Mouse (Mus musculus): Measurements from ENCODE around the gene Gc. TPM values are rescaled to one million over a fixed set of nuclear protein-coding genes. Genes with fewer than 3 reads are reported as not detected.

Gene Gc
- not detected in 2 replicates for polyA plus RNA-seq (2014; fragmentation: Nextera tagmentation; extraction: Ambion mirVana)

- Histone ChIP-seq H3K4me2 (ENCODE audit: low read length) (no peak within 1 kb of the TSS), H3K36me3 (ENCODE audit: control insufficient read depth, insufficient read depth, low read length) (no peaks in the 10 kb centered on the region), H3K4me3 (ENCODE audit: control insufficient read depth in 1 of 2, insufficient read depth in 1 of 2, low read depth in 1 of 2, low read length in 2 of 2) (no peak within 1 kb of the TSS), H3K9me3 (ENCODE audit: control insufficient read depth, low read length) (no peaks in the 10 kb centered on the region), H3K4me1 (ENCODE audit: control insufficient read depth in 2 of 2, insufficient read depth in 2 of 2, low read length in 2 of 2) (no peaks in the 10 kb centered on the region), H3K27ac (replicated peaks in 1 of 2; ENCODE audit: control insufficient read depth in 1 of 2, insufficient read depth in 1 of 2, low read depth in 2 of 2, low read length in 2 of 2) (no peak within 1 kb of the TSS), H3K9ac (ENCODE audit: low read length) (no peak within 1 kb of the TSS), H3K27me3 (ENCODE audit: control insufficient read depth, insufficient read depth, low read length) (no peaks in the 10 kb centered on the region)
- no peak for ATAC-seq (ENCODE audit: insufficient number of reproducible peaks, insufficient read depth, low FRiP score, low read depth)
- WGBS, result 71% methylated on average over 5 of the region's 5 CpGs
Measured at GRCm38 (mm10) chr5:89457554-89458062, at the start of gene Gc. Gene Gc (minus strand): TSS chr5:89457898.

GRCm38 (mm10) chr5:89500182-89500581 lies 42.5 kb upstream of the Gc start:
- 49% methylated on average over 6 of the region's 6 CpGs for WGBS

GRCm38 (mm10) chr5:89492560-89492959 lies 34.9 kb upstream of the Gc start:
- Histone ChIP-seq H3K9ac (ENCODE audit: low read length) (no peak overlapping the region), H3K9me3 (ENCODE audit: control insufficient read depth, low read length) (no peaks in the 10 kb centered on the region), H3K4me1 (ENCODE audit: control insufficient read depth in 2 of 2, insufficient read depth in 2 of 2, low read length in 2 of 2) (no peaks in the 10 kb centered on the region), H3K27me3 (ENCODE audit: control insufficient read depth, insufficient read depth, low read length) (no peaks in the 10 kb centered on the region), H3K36me3 (ENCODE audit: control insufficient read depth, insufficient read depth, low read length) (no peaks in the 10 kb centered on the region), H3K27ac (replicated peaks in 1 of 2; ENCODE audit: control insufficient read depth in 1 of 2, insufficient read depth in 1 of 2, low read depth in 2 of 2, low read length in 2 of 2) (no peak overlapping the region), H3K4me3 (ENCODE audit: control insufficient read depth in 1 of 2, insufficient read depth in 1 of 2, low read depth in 1 of 2, low read length in 2 of 2) (no peak overlapping the region), H3K4me2 (ENCODE audit: low read length) (no peak overlapping the region)
- ATAC-seq (ENCODE audit: insufficient number of reproducible peaks, insufficient read depth, low FRiP score, low read depth), result no peak
- 91% methylated on average over 1 of the region's 1 CpGs for WGBS

More at GRCm38 (mm10) chr5:89500182-89500581, 42.5 kb upstream of the Gc start:
- Histone ChIP-seq H3K9me3 (ENCODE audit: control insufficient read depth, low read length) (no peaks in the 10 kb centered on the region), H3K36me3 (ENCODE audit: control insufficient read depth, insufficient read depth, low read length) (no peaks in the 10 kb centered on the region), H3K4me2 (ENCODE audit: low read length) (no peak overlapping the region), H3K4me1 (ENCODE audit: control insufficient read depth in 2 of 2, insufficient read depth in 2 of 2, low read length in 2 of 2) (no peaks in the 10 kb centered on the region), H3K9ac (ENCODE audit: low read length) (no peak overlapping the region), H3K4me3 (ENCODE audit: control insufficient read depth in 1 of 2, insufficient read depth in 1 of 2, low read depth in 1 of 2, low read length in 2 of 2) (no peak overlapping the region), H3K27me3 (ENCODE audit: control insufficient read depth, insufficient read depth, low read length) (no peaks in the 10 kb centered on the region), H3K27ac (replicated peaks in 1 of 2; ENCODE audit: control insufficient read depth in 1 of 2, insufficient read depth in 1 of 2, low read depth in 2 of 2, low read length in 2 of 2) (no peak overlapping the region)
- no peak for ATAC-seq (ENCODE audit: insufficient number of reproducible peaks, insufficient read depth, low FRiP score, low read depth)

- no peaks in the 10 kb centered on the region for H3K27me3 ChIP-seq (ENCODE audit: control insufficient read depth, insufficient read depth, low read length)
- H3K36me3 ChIP-seq (ENCODE audit: control insufficient read depth, insufficient read depth, low read length), result no peaks in the 10 kb centered on the region
- WGBS, result 76% methylated on average over 4 of the region's 4 CpGs
- H3K4me3 ChIP-seq (ENCODE audit: control insufficient read depth in 1 of 2, insufficient read depth in 1 of 2, low read depth in 1 of 2, low read length in 2 of 2), result no peak overlapping the region
- H3K9ac ChIP-seq (ENCODE audit: low read length), result no peak overlapping the region
- no peak for ATAC-seq (ENCODE audit: insufficient number of reproducible peaks, insufficient read depth, low FRiP score, low read depth)
- no peaks in the 10 kb centered on the region for H3K9me3 ChIP-seq (ENCODE audit: control insufficient read depth, low read length)
- no peak overlapping the region for H3K27ac ChIP-seq (replicated peaks in 1 of 2; ENCODE audit: control insufficient read depth in 1 of 2, insufficient read depth in 1 of 2, low read depth in 2 of 2, low read length in 2 of 2)
- no peak overlapping the region for H3K4me2 ChIP-seq (ENCODE audit: low read length)
- no peaks in the 10 kb centered on the region for H3K4me1 ChIP-seq (ENCODE audit: control insufficient read depth in 2 of 2, insufficient read depth in 2 of 2, low read length in 2 of 2)
Measured at GRCm38 (mm10) chr5:89470483-89470882, 12.8 kb upstream of the Gc start.

GRCm38 (mm10) chr5:89467886-89468285 lies 10.2 kb upstream of the Gc start:
- H3K4me2 ChIP-seq (ENCODE audit: low read length), result no peak overlapping the region
- H3K4me3 ChIP-seq (ENCODE audit: control insufficient read depth in 1 of 2, insufficient read depth in 1 of 2, low read depth in 1 of 2, low read length in 2 of 2), result no peak overlapping the region
- no peak for ATAC-seq (ENCODE audit: insufficient number of reproducible peaks, insufficient read depth, low FRiP score, low read depth)
- H3K9me3 ChIP-seq (ENCODE audit: control insufficient read depth, low read length), result no peaks in the 10 kb centered on the region
- 0 out of 4 replicates have a peak, but pooled peaks cover 0 to 3% of the 10 kb centered on the region in 2 experiments for H3K4me1 ChIP-seq (ENCODE audit: control insufficient read depth in 2 of 2, insufficient read depth in 2 of 2, low read length in 2 of 2)
- H3K27ac ChIP-seq (replicated peaks in 1 of 2; ENCODE audit: control insufficient read depth in 1 of 2, insufficient read depth in 1 of 2, low read depth in 2 of 2, low read length in 2 of 2), result no peak overlapping the region
- H3K9ac ChIP-seq (ENCODE audit: low read length), result no peak overlapping the region
- 75% methylated on average over 2 of the region's 2 CpGs for WGBS
- H3K36me3 ChIP-seq (ENCODE audit: control insufficient read depth, insufficient read depth, low read length), result no peaks in the 10 kb centered on the region
- no peaks in the 10 kb centered on the region for H3K27me3 ChIP-seq (ENCODE audit: control insufficient read depth, insufficient read depth, low read length)

- H3K27me3 ChIP-seq (ENCODE audit: control insufficient read depth, insufficient read depth, low read length), result no peaks in the 10 kb centered on the region
- H3K4me3 ChIP-seq (ENCODE audit: control insufficient read depth in 1 of 2, insufficient read depth in 1 of 2, low read depth in 1 of 2, low read length in 2 of 2), result no peak overlapping the region
- H3K36me3 ChIP-seq (ENCODE audit: control insufficient read depth, insufficient read depth, low read length), result no peaks in the 10 kb centered on the region
- 79% methylated on average over 1 of the region's 1 CpGs for WGBS
- H3K4me1 ChIP-seq (ENCODE audit: control insufficient read depth in 2 of 2, insufficient read depth in 2 of 2, low read length in 2 of 2), result 0 out of 4 replicates have a peak, but pooled peaks cover 0 to 3% of the 10 kb centered on the region in 2 experiments
- ATAC-seq (ENCODE audit: insufficient number of reproducible peaks, insufficient read depth, low FRiP score, low read depth), result no peak
- no peak overlapping the region for H3K9ac ChIP-seq (ENCODE audit: low read length)
- H3K27ac ChIP-seq (replicated peaks in 1 of 2; ENCODE audit: control insufficient read depth in 1 of 2, insufficient read depth in 1 of 2, low read depth in 2 of 2, low read length in 2 of 2), result no peak overlapping the region
- no peak overlapping the region for H3K4me2 ChIP-seq (ENCODE audit: low read length)
- H3K9me3 ChIP-seq (ENCODE audit: control insufficient read depth, low read length), result no peaks in the 10 kb centered on the region
Measured at GRCm38 (mm10) chr5:89467045-89467444, 9.3 kb upstream of the Gc start.

GRCm38 (mm10) chr5:89466275-89466674 lies 8.6 kb upstream of the Gc start:
- Histone ChIP-seq H3K9ac (ENCODE audit: low read length) (no peak overlapping the region), H3K27ac (replicated peaks in 1 of 2; ENCODE audit: control insufficient read depth in 1 of 2, insufficient read depth in 1 of 2, low read depth in 2 of 2, low read length in 2 of 2) (no peak overlapping the region), H3K4me2 (ENCODE audit: low read length) (no peak overlapping the region), H3K4me3 (ENCODE audit: control insufficient read depth in 1 of 2, insufficient read depth in 1 of 2, low read depth in 1 of 2, low read length in 2 of 2) (no peak overlapping the region), H3K9me3 (ENCODE audit: control insufficient read depth, low read length) (no peaks in the 10 kb centered on the region), H3K4me1 (ENCODE audit: control insufficient read depth in 2 of 2, insufficient read depth in 2 of 2, low read length in 2 of 2) (0 out of 4 replicates have a peak, but pooled peaks cover 0 to 3% of the 10 kb centered on the region in 2 experiments), H3K36me3 (ENCODE audit: control insufficient read depth, insufficient read depth, low read length) (no peaks in the 10 kb centered on the region), H3K27me3 (ENCODE audit: control insufficient read depth, insufficient read depth, low read length) (no peaks in the 10 kb centered on the region)
- ATAC-seq (ENCODE audit: insufficient number of reproducible peaks, insufficient read depth, low FRiP score, low read depth), result no peak

GRCm38 (mm10) chr5:89461817-89462216 lies 4.1 kb upstream of the Gc start:
- 54% methylated on average over 4 of the region's 4 CpGs for WGBS
- 0 out of 4 replicates have a peak, but pooled peaks cover 0 to 3% of the 10 kb centered on the region in 2 experiments for H3K4me1 ChIP-seq (ENCODE audit: control insufficient read depth in 2 of 2, insufficient read depth in 2 of 2, low read length in 2 of 2)
- no peak overlapping the region for H3K9ac ChIP-seq (ENCODE audit: low read length)
- no peaks in the 10 kb centered on the region for H3K9me3 ChIP-seq (ENCODE audit: control insufficient read depth, low read length)
- no peak for ATAC-seq (ENCODE audit: insufficient number of reproducible peaks, insufficient read depth, low FRiP score, low read depth)
- H3K4me3 ChIP-seq (ENCODE audit: control insufficient read depth in 1 of 2, insufficient read depth in 1 of 2, low read depth in 1 of 2, low read length in 2 of 2), result no peak overlapping the region
- H3K36me3 ChIP-seq (ENCODE audit: control insufficient read depth, insufficient read depth, low read length), result no peaks in the 10 kb centered on the region
- H3K27me3 ChIP-seq (ENCODE audit: control insufficient read depth, insufficient read depth, low read length), result no peaks in the 10 kb centered on the region
- no peak overlapping the region for H3K27ac ChIP-seq (replicated peaks in 1 of 2; ENCODE audit: control insufficient read depth in 1 of 2, insufficient read depth in 1 of 2, low read depth in 2 of 2, low read length in 2 of 2)
- H3K4me2 ChIP-seq (ENCODE audit: low read length), result no peak overlapping the region
